Mouse (Mus musculus): ENCODE results near the gene Ppfibp2. TPM values are rescaled to one million over a fixed set of nuclear protein-coding genes. Genes with fewer than 3 reads are reported as not detected.

Gene Ppfibp2
- polyA plus RNA-seq, 1 experiment from 2014 or later, result 18.2 TPM

DNA sequence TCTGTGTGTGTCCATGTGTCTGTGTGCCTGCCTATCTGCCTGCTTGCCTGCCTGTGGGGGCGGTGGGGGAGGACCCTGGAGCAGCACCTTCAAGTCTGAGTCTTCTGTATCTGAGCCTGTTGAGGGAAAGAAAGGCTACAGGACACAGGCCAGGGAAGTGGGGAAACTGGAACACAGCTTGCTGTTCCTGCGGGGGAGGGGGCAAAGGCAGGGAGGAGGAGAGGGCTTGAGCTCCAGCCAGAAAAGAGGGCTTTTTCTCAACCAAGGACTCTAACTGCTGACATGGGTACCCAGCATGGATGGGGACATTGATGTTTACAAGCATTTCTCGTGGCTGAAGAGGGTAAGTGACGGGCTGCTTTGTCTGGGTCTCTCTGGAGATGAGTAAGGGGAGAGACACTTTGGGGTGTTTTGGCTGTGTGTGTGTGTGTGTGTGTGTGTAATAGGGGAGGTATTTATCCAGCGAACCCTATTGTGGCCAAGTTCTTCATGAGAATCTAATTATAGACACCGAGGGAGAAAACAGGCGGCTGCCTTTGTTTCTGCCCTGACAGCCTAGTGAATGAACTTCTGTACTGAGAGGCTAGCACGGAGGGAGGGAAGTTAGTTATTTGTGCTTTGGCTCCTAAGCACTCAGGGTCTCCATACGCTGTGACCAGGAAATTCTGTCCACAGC, 70.7 kb downstream of the Ppfibp2 start:
- peaks cover 54% of the 10 kb centered on the region for H3K4me1 ChIP-seq
- H3K4me2 ChIP-seq, result peak overlapping the region; percentile 51
- no peaks in the 10 kb centered on the region for H3K9me3 ChIP-seq
- H3K36me3 ChIP-seq, result no peaks in the 10 kb centered on the region
- peak overlapping the region; percentile 39 for H3K4me3 ChIP-seq
- peak; percentile 38; the same call in 1 of the 2 replicates for ATAC-seq (ENCODE audit: insufficient number of reproducible peaks, low FRiP score, low TSS enrichment, low read depth)
- WGBS, result 11% methylated on average over 9 of the region's 9 CpGs
- H3K27me3 ChIP-seq, result no peaks in the 10 kb centered on the region
- H3K27ac ChIP-seq, result peak overlapping the region; percentile 89
- H3K9ac ChIP-seq, result peak overlapping the region; percentile 24

- Histone ChIP-seq H3K9me3 (no peaks in the 10 kb centered on the region), H3K4me1 (peaks cover 53% of the 10 kb centered on the region), H3K4me3 (peak overlapping the region; percentile 39), H3K27me3 (no peaks in the 10 kb centered on the region), H3K36me3 (no peaks in the 10 kb centered on the region), H3K9ac (peak overlapping the region; percentile 24), H3K27ac (peak overlapping the region; percentile 89), H3K4me2 (peak overlapping the region; percentile 51)
- 20% methylated on average over 13 of the region's 13 CpGs for WGBS
- ATAC-seq (ENCODE audit: insufficient number of reproducible peaks, low FRiP score, low TSS enrichment, low read depth), result no peak
These were observed 71.4 kb downstream of the Ppfibp2 start for GRCm38 (mm10) chr7:107666262-107666902.

DNA sequence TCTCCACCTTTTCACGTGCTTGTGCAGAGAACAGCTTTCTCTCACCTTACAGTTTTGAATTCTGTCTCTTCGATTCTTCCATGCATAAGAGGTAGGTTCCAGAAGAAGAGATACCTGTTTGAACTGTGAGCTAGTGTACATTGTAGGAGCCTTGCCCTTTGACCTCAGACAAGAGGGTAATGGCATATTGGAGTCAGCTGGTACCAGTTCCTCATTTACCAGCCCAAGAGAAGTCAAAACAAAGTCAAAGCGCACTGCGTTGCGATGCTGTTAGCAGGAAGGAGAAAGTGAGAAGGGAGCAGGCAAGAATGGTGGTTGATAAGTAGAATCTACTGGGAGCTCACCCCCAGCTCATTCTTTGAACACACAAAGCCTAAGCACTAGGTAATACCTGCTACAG, 73.5 kb downstream of the Ppfibp2 start:
- no peak overlapping the region for H3K4me2 ChIP-seq
- WGBS, result 88% methylated on average over 5 of the region's 5 CpGs

DNA sequence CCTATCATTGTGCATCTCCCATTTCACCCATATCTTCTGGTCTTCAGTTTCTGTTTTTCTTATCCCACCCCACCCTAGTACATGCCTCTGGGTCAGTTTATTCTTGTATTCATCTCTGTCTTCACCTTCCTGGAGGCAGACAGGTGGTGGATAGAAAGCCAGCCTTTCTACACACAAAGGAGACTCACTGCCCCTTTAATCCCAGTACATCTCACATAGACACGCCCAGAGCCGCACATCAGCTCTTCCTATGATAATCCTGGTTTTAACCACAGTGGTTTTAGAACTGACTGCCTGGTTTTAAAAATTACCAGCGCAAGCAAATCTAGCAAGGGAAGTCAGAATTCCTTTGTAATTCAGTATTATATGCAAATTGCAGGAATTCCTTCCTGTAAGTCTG, 80.2 kb downstream of the Ppfibp2 start:
- no peaks in the 10 kb centered on the region for H3K27me3 ChIP-seq
- H3K4me1 ChIP-seq, result peaks cover 2% of the 10 kb centered on the region; the same call in 1 of the 2 replicates
- no peak overlapping the region for H3K4me3 ChIP-seq
- H3K9me3 ChIP-seq, result no peaks in the 10 kb centered on the region
- H3K27ac ChIP-seq, result peak overlapping the region; percentile 47; the same call in 1 of the 2 replicates
- WGBS, result 67% methylated on average over 3 of the region's 3 CpGs
- H3K9ac ChIP-seq, result no peak overlapping the region
- H3K4me2 ChIP-seq, result no peak overlapping the region
- no peak for ATAC-seq (ENCODE audit: insufficient number of reproducible peaks, low FRiP score, low TSS enrichment, low read depth)
- no peaks in the 10 kb centered on the region for H3K36me3 ChIP-seq

More for the DNA sequence above, 73.5 kb downstream of the Ppfibp2 start:
- Histone ChIP-seq H3K9me3 (no peaks in the 10 kb centered on the region), H3K9ac (no peak overlapping the region), H3K4me1 (peaks cover 36% of the 10 kb centered on the region), H3K36me3 (no peaks in the 10 kb centered on the region), H3K27ac (no peak overlapping the region), H3K4me3 (no peak overlapping the region), H3K27me3 (no peaks in the 10 kb centered on the region)
- no peak for ATAC-seq (ENCODE audit: insufficient number of reproducible peaks, low FRiP score, low TSS enrichment, low read depth)

DNA sequence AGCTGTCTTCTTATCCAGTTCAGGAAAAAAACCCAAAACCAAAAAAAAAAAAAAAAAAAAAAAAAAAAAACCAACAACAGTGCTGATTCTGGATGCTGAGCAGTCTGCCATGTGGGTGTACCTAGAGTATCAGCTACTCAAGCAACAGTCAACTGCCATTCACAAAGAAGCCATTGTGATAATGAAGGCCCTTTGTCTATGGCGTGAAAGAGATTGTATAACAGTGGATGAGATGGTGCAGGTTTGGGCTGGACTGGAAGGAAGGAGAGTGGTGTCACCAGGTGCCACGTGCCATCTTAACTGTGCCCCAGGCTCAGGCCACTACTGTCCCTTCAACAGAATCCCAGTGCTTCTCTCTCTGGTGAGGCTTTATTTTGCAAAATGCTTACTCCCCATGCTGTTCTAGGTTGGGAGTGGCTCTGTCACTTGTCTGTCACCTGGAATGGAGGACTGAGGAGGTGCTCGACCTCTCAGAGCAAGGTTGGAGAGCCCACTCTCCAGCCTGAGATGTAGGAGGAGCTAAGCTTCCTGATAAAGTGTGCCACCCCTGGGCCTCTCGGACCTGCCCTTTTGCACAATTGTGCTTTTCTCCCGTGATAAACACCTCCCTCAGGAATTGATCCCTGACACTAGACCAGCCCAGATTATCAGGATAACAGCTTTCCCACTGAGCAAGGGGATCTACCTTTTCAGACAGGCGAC, 85.3 kb downstream of the Ppfibp2 start:
- Histone ChIP-seq H3K27ac (no peak overlapping the region), H3K9me3 (no peaks in the 10 kb centered on the region), H3K27me3 (no peaks in the 10 kb centered on the region), H3K9ac (no peak overlapping the region), H3K36me3 (no peaks in the 10 kb centered on the region), H3K4me1 (no peaks in the 10 kb centered on the region), H3K4me3 (no peak overlapping the region), H3K4me2 (no peak overlapping the region)
- ATAC-seq (ENCODE audit: insufficient number of reproducible peaks, low FRiP score, low TSS enrichment, low read depth), result no peak
- WGBS, result 62% methylated on average over 6 of the region's 6 CpGs

DNA sequence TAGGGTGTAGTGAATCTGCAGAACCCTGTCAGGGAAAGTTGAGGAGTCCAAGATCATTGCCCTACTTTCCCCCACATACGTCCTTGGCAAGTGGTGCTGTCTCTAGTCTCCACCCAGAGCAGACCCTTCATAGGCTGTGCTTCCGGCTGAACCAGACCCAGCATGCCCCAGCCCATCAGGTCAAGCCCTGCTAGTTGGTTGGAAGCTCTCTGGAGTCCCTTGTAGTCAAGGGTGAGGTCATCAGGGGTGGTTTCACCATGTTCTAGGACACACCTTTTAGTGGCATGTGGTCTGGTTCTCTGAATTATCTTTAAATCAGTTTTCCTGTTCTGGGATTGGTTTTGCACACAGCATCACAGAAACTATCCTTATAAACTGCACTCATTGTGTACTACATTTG, 86.3 kb downstream of the Ppfibp2 start:
- WGBS, result 58% methylated on average over 2 of the region's 2 CpGs
- no peak overlapping the region; the same call in 1 of the 2 replicates for H3K27ac ChIP-seq
- ATAC-seq (ENCODE audit: insufficient number of reproducible peaks, low FRiP score, low TSS enrichment, low read depth), result no peak
- H3K4me1 ChIP-seq, result no peaks in the 10 kb centered on the region
- H3K36me3 ChIP-seq, result no peaks in the 10 kb centered on the region
- H3K4me2 ChIP-seq, result no peak overlapping the region
- H3K9me3 ChIP-seq, result no peaks in the 10 kb centered on the region
- no peaks in the 10 kb centered on the region for H3K27me3 ChIP-seq
- H3K9ac ChIP-seq, result no peak overlapping the region
- no peak overlapping the region for H3K4me3 ChIP-seq

DNA sequence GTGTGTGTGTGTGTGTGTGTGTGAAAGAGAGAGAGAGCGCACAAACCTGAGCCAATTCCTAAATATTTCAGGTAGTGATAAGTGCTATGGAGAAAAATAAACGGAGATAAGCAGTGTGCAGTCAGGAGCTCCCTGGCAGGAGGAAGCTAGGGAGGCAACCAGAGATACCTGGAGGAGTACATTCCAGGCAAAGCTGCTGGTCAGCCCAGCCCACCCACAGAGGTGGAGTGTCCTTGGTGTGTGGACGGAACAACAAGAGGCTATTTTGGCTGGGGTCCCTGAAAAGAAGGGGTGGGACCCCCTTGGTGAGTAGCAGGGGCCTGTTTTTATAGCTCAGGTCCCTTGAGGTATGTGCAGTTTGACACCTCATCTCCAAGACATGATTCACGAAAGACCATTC, 88.2 kb downstream of the Ppfibp2 start:
- Histone ChIP-seq H3K4me3 (no peak overlapping the region), H3K9me3 (no peaks in the 10 kb centered on the region), H3K4me1 (no peaks in the 10 kb centered on the region), H3K27me3 (no peaks in the 10 kb centered on the region), H3K9ac (no peak overlapping the region), H3K27ac (no peak overlapping the region), H3K4me2 (no peak overlapping the region), H3K36me3 (no peaks in the 10 kb centered on the region)
- 71% methylated on average over 4 of the region's 4 CpGs for WGBS
- ATAC-seq (ENCODE audit: insufficient number of reproducible peaks, low FRiP score, low TSS enrichment, low read depth), result no peak

- no peak overlapping the region for H3K9ac ChIP-seq
- H3K4me1 ChIP-seq, result no peaks in the 10 kb centered on the region
- H3K4me2 ChIP-seq, result no peak overlapping the region
- no peak for ATAC-seq (ENCODE audit: insufficient number of reproducible peaks, low FRiP score, low TSS enrichment, low read depth)
- H3K4me3 ChIP-seq, result no peak overlapping the region
- no peak overlapping the region for H3K27ac ChIP-seq
- H3K27me3 ChIP-seq, result no peaks in the 10 kb centered on the region
- 77% methylated on average over 3 of the region's 3 CpGs for WGBS
- no peaks in the 10 kb centered on the region for H3K36me3 ChIP-seq
- H3K9me3 ChIP-seq, result no peaks in the 10 kb centered on the region
These were observed 88.6 kb downstream of the Ppfibp2 start for GRCm38 (mm10) chr7:107683622-107684021.

DNA sequence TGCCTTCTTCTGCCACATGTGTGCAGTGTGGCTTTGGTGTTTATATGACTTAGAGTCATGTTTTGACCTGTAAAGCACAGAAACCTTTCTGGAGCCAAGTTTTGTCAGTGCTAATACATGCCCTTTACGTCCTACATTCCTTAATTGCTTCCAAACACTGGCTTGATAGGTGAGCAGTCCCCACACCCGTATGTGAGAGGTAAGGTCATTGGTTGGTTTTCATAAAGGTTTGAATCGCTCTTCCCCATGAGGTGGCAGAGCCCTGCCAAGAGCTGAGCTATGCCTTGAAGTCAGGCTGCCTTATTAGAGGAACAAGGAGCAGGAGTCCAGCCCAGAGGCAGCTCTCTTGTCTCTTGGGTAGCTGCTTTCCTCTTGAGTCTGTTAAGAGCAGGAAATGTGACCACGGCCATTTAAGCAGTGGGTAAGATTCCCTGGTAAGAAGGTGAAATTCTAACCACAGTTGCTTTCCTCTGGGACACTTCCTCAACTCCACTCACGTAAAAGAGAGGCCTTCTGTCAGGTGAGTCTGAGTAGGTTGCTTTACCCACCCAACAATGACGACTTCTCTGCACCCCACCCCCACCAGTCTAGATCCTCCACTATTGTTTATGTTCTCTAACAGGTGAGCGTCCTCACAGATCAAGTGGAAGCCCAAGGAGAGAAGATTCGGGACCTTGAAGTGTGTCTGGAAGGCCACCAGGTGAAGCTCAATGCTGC, 90.4 kb downstream of the Ppfibp2 start:
- 64% methylated on average over 8 of the region's 8 CpGs for WGBS
- Histone ChIP-seq H3K4me1 (0 out of 2 replicates have a peak, but pooled peaks cover 2% of the 10 kb centered on the region), H3K9me3 (no peaks in the 10 kb centered on the region), H3K27me3 (no peaks in the 10 kb centered on the region), H3K9ac (no peak overlapping the region), H3K27ac (peak overlapping the region; percentile 44), H3K36me3 (no peaks in the 10 kb centered on the region), H3K4me2 (no peak overlapping the region), H3K4me3 (no peak overlapping the region)
- ATAC-seq (ENCODE audit: insufficient number of reproducible peaks, low FRiP score, low TSS enrichment, low read depth), result no peak

DNA sequence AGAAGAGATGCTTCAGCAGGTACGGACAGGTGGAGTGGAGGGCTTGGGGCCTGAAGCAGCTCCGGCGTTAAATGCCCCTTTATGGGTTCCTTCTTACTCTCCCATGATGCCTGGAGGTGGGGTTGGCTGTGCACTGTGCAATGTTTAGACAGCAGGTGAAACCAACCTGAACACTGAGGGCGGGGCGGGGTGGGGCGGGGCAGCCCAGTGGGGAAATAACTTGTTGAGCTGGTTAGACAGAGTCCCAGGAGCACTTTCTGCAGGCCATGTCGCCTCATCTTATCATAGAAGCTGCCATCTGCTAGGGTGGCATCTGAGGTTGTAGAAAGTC, 90.9 kb downstream of the Ppfibp2 start:
- WGBS, result 84% methylated on average over 7 of the region's 7 CpGs
- Histone ChIP-seq H3K27me3 (no peaks in the 10 kb centered on the region), H3K36me3 (no peaks in the 10 kb centered on the region), H3K4me2 (no peak overlapping the region), H3K4me1 (peaks cover 7% of the 10 kb centered on the region; the same call in 1 of the 2 replicates), H3K9ac (no peak overlapping the region), H3K27ac (0 out of 2 replicates have a peak overlapping the region, but pooled peaks have one; percentile 44), H3K4me3 (no peak overlapping the region), H3K9me3 (no peaks in the 10 kb centered on the region)
- ATAC-seq (ENCODE audit: insufficient number of reproducible peaks, low FRiP score, low TSS enrichment, low read depth), result peak; percentile 62; the same call in 1 of the 2 replicates

GRCm38 (mm10) chr7:107687412-107687811, 92.4 kb downstream of the Ppfibp2 start:
- Histone ChIP-seq H3K27ac (0 out of 2 replicates have a peak overlapping the region, but pooled peaks have one; percentile 44), H3K9ac (no peak overlapping the region), H3K4me3 (no peak overlapping the region), H3K36me3 (no peaks in the 10 kb centered on the region), H3K4me1 (peaks cover 15% of the 10 kb centered on the region), H3K4me2 (no peak overlapping the region), H3K27me3 (no peaks in the 10 kb centered on the region), H3K9me3 (no peaks in the 10 kb centered on the region)
- no peak for ATAC-seq (ENCODE audit: insufficient number of reproducible peaks, low FRiP score, low TSS enrichment, low read depth)
- WGBS, result 21% methylated on average over 3 of the region's 3 CpGs
